Mouse (Mus musculus): ENCODE measurements around the gene Cpeb3. TPM values are rescaled to one million over a fixed set of nuclear protein-coding genes. Genes with fewer than 3 reads are reported as not detected.
"Not testable (repeated sequence)": the region's sequence is repeated elsewhere in the genome, so short reads cannot be mapped to it uniquely, and the experiment has no call there.

Cpeb3 gene
- polyA plus RNA-seq, 1 experiment from 2014 or later, result 3.1 TPM

- peak overlapping the region; percentile 77 for H3K27ac ChIP-seq (ENCODE audit: low read depth, low read length)
- no peaks in the 10 kb centered on the region for H3K27me3 ChIP-seq (replicated peaks; ENCODE audit: control insufficient read depth, insufficient read depth, low read length)
- peak overlapping the region; percentile 36 for H3K9ac ChIP-seq (ENCODE audit: low read length)
- no peak overlapping the region for H3K4me3 ChIP-seq (ENCODE audit: low read depth, low read length)
- H3K36me3 ChIP-seq (ENCODE audit: control insufficient read depth, insufficient read depth, low read length), result no peaks in the 10 kb centered on the region
- H3K9me3 ChIP-seq (replicated peaks; ENCODE audit: control insufficient read depth, low read length), result no peaks in the 10 kb centered on the region
- peaks cover 9% of the 10 kb centered on the region for H3K4me1 ChIP-seq (ENCODE audit: control insufficient read depth, insufficient read depth, low read length)
- 13% methylated on average over 8 of the region's 8 CpGs for WGBS
- H3K4me2 ChIP-seq (ENCODE audit: low read length), result no peak overlapping the region
- ATAC-seq (peak; percentile 83), DNase-seq (ENCODE audit: low spot score) (peak; percentile 47)
Measured at GRCm38 (mm10) chr19:37090146-37091061, 118.0 kb downstream of the Cpeb3 start.

GRCm38 (mm10) chr19:37088043-37088748 is 120.2 kb downstream of the Cpeb3 start:
- Histone ChIP-seq H3K27ac (ENCODE audit: low read depth, low read length) (no peak overlapping the region), H3K4me2 (ENCODE audit: low read length) (no peak overlapping the region), H3K9me3 (replicated peaks; ENCODE audit: control insufficient read depth, low read length) (no peaks in the 10 kb centered on the region), H3K4me3 (ENCODE audit: low read depth, low read length) (no peak overlapping the region), H3K9ac (ENCODE audit: low read length) (no peak overlapping the region), H3K36me3 (ENCODE audit: control insufficient read depth, insufficient read depth, low read length) (no peaks in the 10 kb centered on the region), H3K4me1 (ENCODE audit: control insufficient read depth, insufficient read depth, low read length) (peaks cover 9% of the 10 kb centered on the region), H3K27me3 (replicated peaks; ENCODE audit: control insufficient read depth, insufficient read depth, low read length) (no peaks in the 10 kb centered on the region)
- ATAC-seq (no peak), DNase-seq (ENCODE audit: low spot score) (no peak)
- 89% methylated on average over 8 of the region's 8 CpGs for WGBS

DNA sequence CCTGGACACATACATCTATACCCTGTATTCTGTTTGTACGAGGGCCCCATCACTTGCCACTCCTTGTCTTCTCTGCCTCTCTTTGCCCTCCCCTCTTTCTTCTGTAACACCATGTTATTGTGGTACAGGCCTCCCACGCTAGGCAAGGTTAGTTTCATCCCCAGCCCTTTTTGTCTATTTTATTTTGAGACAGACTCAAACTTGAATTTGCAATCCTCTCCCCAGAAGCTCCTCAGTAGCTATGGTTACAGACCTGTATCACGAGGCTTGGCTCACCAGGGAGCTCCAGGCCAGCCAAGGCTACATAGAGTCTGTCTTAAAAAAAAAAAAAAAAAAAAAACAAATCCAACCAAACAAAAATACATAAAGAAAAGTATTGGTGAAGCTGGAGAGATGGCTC is 123.9 kb downstream of the Cpeb3 start:
- H3K27me3 ChIP-seq (replicated peaks; ENCODE audit: control insufficient read depth, insufficient read depth, low read length), result no peaks in the 10 kb centered on the region
- H3K9ac ChIP-seq (ENCODE audit: low read length), result no peak overlapping the region
- H3K4me1 ChIP-seq (ENCODE audit: control insufficient read depth, insufficient read depth, low read length), result no peaks in the 10 kb centered on the region
- H3K4me2 ChIP-seq (ENCODE audit: low read length), result no peak overlapping the region
- H3K36me3 ChIP-seq (ENCODE audit: control insufficient read depth, insufficient read depth, low read length), result no peaks in the 10 kb centered on the region
- ATAC-seq, result no peak
- no peaks in the 10 kb centered on the region for H3K9me3 ChIP-seq (replicated peaks; ENCODE audit: control insufficient read depth, low read length)
- DNase-seq (ENCODE audit: low spot score), result no peak
- H3K4me3 ChIP-seq (ENCODE audit: low read depth, low read length), result no peak overlapping the region
- no peak overlapping the region for H3K27ac ChIP-seq (ENCODE audit: low read depth, low read length)
- 68% methylated on average over 3 of the region's 3 CpGs for WGBS

DNA sequence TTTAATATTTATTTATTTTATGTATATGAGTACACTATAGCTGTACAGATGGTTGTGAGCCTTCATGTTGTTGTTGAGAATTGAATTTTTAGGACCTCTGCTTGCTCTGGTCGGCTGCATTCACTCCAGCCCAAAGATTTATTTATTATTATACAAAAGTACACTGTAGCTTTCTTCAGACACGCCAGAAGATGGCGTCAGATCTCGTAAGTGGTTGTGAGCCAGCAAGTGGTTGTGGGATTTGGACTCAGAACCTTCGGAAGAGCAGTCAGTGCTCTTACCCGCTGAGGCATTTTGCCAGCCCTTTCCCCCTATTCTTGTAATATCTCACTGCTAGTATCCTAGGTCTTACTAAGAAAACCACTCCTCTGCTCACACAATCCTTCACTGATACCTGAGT is 126.9 kb downstream of the Cpeb3 start:
- Histone ChIP-seq H3K27me3 (replicated peaks; ENCODE audit: control insufficient read depth, insufficient read depth, low read length) (no peaks in the 10 kb centered on the region), H3K4me3 (ENCODE audit: low read depth, low read length) (no peak overlapping the region), H3K9ac (ENCODE audit: low read length) (no peak overlapping the region), H3K36me3 (ENCODE audit: control insufficient read depth, insufficient read depth, low read length) (no peaks in the 10 kb centered on the region), H3K9me3 (replicated peaks; ENCODE audit: control insufficient read depth, low read length) (no peaks in the 10 kb centered on the region), H3K4me2 (ENCODE audit: low read length) (no peak overlapping the region), H3K27ac (ENCODE audit: low read depth, low read length) (no peak overlapping the region), H3K4me1 (ENCODE audit: control insufficient read depth, insufficient read depth, low read length) (no peaks in the 10 kb centered on the region)
- WGBS, result 56% methylated on average over 6 of the region's 6 CpGs
- ATAC-seq, result no peak
- DNase-seq (ENCODE audit: low spot score), result peak; percentile 2

DNA sequence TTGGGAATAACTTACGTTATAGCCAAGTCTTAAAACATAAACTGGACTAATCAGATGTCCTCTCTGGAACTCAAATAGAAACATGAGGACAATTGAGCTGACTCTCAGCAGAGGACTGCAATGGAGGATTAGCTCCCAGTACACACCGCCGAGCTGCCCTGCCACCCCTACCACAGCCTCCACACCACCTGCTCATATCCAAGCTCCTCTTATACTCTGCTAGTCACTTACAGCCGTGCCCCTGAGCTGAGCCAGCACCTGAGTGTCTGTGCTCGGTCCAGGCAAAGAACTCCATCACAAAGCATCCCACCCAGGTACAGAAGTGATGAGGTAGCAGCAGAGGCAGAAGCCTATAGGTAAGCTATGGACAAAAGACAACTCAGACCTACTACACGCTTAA is 129.2 kb downstream of the Cpeb3 start:
- H3K27ac ChIP-seq (ENCODE audit: low read depth, low read length), result no peak overlapping the region
- no peaks in the 10 kb centered on the region for H3K27me3 ChIP-seq (replicated peaks; ENCODE audit: control insufficient read depth, insufficient read depth, low read length)
- no peaks in the 10 kb centered on the region for H3K9me3 ChIP-seq (replicated peaks; ENCODE audit: control insufficient read depth, low read length)
- H3K4me3 ChIP-seq (ENCODE audit: low read depth, low read length), result no peak overlapping the region
- no peaks in the 10 kb centered on the region for H3K36me3 ChIP-seq (ENCODE audit: control insufficient read depth, insufficient read depth, low read length)
- H3K9ac ChIP-seq (ENCODE audit: low read length), result no peak overlapping the region
- H3K4me1 ChIP-seq (ENCODE audit: control insufficient read depth, insufficient read depth, low read length), result no peaks in the 10 kb centered on the region
- no peak for DNase-seq (ENCODE audit: low spot score)
- ATAC-seq, result no peak
- 81% methylated on average over 6 of the region's 6 CpGs for WGBS
- H3K4me2 ChIP-seq (ENCODE audit: low read length), result no peak overlapping the region

DNA sequence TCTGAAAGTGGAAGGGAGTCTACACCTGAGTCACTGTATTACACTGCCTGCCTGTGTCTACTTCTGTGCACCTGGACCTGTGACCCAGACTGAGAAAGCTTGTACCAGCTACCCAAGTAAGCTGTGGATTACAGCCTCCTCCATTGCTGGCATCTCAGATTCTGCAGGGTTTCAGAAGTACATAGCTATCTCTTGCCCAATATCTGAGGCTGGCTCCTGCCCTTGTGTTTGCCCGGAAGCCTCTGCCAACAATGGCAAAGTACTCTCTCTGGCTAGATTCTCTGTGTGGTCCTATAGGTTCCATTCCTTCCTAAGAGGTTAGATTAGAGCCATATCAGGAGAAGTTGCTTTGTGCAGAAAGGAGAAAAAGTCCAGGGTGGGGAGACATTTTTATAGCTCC is 129.8 kb downstream of the Cpeb3 start:
- 94% methylated on average over 1 of the region's 1 CpGs for WGBS

GRCm38 (mm10) chr19:37078064-37078463 is 130.3 kb downstream of the Cpeb3 start:
- H3K4me2 ChIP-seq (ENCODE audit: low read length), result no peak overlapping the region
- no peak overlapping the region for H3K27ac ChIP-seq (ENCODE audit: low read depth, low read length)
- no peak overlapping the region for H3K9ac ChIP-seq (ENCODE audit: low read length)
- WGBS, result 69% methylated on average over 4 of the region's 4 CpGs
- H3K36me3 ChIP-seq (ENCODE audit: control insufficient read depth, insufficient read depth, low read length), result no peaks in the 10 kb centered on the region
- H3K4me1 ChIP-seq (ENCODE audit: control insufficient read depth, insufficient read depth, low read length), result no peaks in the 10 kb centered on the region
- no peaks in the 10 kb centered on the region for H3K9me3 ChIP-seq (replicated peaks; ENCODE audit: control insufficient read depth, low read length)
- no peak for ATAC-seq
- H3K27me3 ChIP-seq (replicated peaks; ENCODE audit: control insufficient read depth, insufficient read depth, low read length), result no peaks in the 10 kb centered on the region
- H3K4me3 ChIP-seq (ENCODE audit: low read depth, low read length), result no peak overlapping the region
- DNase-seq (ENCODE audit: low spot score), result no peak

More for the DNA sequence above, 129.8 kb downstream of the Cpeb3 start:
- Histone ChIP-seq H3K4me1 (ENCODE audit: control insufficient read depth, insufficient read depth, low read length) (no peaks in the 10 kb centered on the region), H3K36me3 (ENCODE audit: control insufficient read depth, insufficient read depth, low read length) (no peaks in the 10 kb centered on the region), H3K4me3 (ENCODE audit: low read depth, low read length) (no peak overlapping the region), H3K4me2 (ENCODE audit: low read length) (no peak overlapping the region), H3K27me3 (replicated peaks; ENCODE audit: control insufficient read depth, insufficient read depth, low read length) (no peaks in the 10 kb centered on the region), H3K27ac (ENCODE audit: low read depth, low read length) (no peak overlapping the region), H3K9ac (ENCODE audit: low read length) (no peak overlapping the region), H3K9me3 (replicated peaks; ENCODE audit: control insufficient read depth, low read length) (no peaks in the 10 kb centered on the region)
- DNase-seq (ENCODE audit: low spot score), result no peak
- ATAC-seq, result no peak

GRCm38 (mm10) chr19:37077258-37077657 is 131.1 kb downstream of the Cpeb3 start:
- H3K36me3 ChIP-seq (ENCODE audit: control insufficient read depth, insufficient read depth, low read length); ATAC-seq; H3K9me3 ChIP-seq (replicated peaks; ENCODE audit: control insufficient read depth, low read length); H3K4me1 ChIP-seq (ENCODE audit: control insufficient read depth, insufficient read depth, low read length); H3K9ac ChIP-seq (ENCODE audit: low read length); H3K27me3 ChIP-seq (replicated peaks; ENCODE audit: control insufficient read depth, insufficient read depth, low read length); DNase-seq (ENCODE audit: low spot score); H3K4me3 ChIP-seq (ENCODE audit: low read depth, low read length); H3K27ac ChIP-seq (ENCODE audit: low read depth, low read length); H3K4me2 ChIP-seq (ENCODE audit: low read length): not testable (repeated sequence)
- 77% methylated on average over 4 of the region's 4 CpGs for WGBS

- ATAC-seq (no peak), DNase-seq (ENCODE audit: low spot score) (no peak)
- no peaks in the 10 kb centered on the region for H3K9me3 ChIP-seq (replicated peaks; ENCODE audit: control insufficient read depth, low read length)
- H3K4me3 ChIP-seq (ENCODE audit: low read depth, low read length), result no peak overlapping the region
- H3K36me3 ChIP-seq (ENCODE audit: control insufficient read depth, insufficient read depth, low read length), result no peaks in the 10 kb centered on the region
- H3K9ac ChIP-seq (ENCODE audit: low read length), result no peak overlapping the region
- H3K4me2 ChIP-seq (ENCODE audit: low read length), result no peak overlapping the region
- 88% methylated on average over 4 of the region's 4 CpGs for WGBS
- H3K27me3 ChIP-seq (replicated peaks; ENCODE audit: control insufficient read depth, insufficient read depth, low read length), result no peaks in the 10 kb centered on the region
- H3K4me1 ChIP-seq (ENCODE audit: control insufficient read depth, insufficient read depth, low read length), result no peaks in the 10 kb centered on the region
- H3K27ac ChIP-seq (ENCODE audit: low read depth, low read length), result no peak overlapping the region
Measured at GRCm38 (mm10) chr19:37076646-37077045, 131.8 kb downstream of the Cpeb3 start.

All from forebrain, embryonic 14.5 days (tissue).